Mouse (Mus musculus) embryonic facial prominence, embryonic 13.5 days (tissue): Measurements from ENCODE around the gene Cyp17a1. TPM values are rescaled to one million over a fixed set of nuclear protein-coding genes. Genes with fewer than 3 reads are reported as not detected.

Experiments
- ATAC-seq: fragments of 200-750 bp; cut with Nextera tagmentation; 2 replicates; pipeline ENCODE4 v1.8.0; 2017; ENCODE audit warnings: low read depth; ENCODE audit not compliant: insufficient number of reproducible peaks, insufficient read depth, low FRiP score, low TSS enrichment
- H3K27ac ChIP-seq: fragments of 300-500 bp; sonication (generic); 2 replicates; pipeline ENCODE4 v1.5.1; 2015; ENCODE audit warnings: moderate library complexity, mild to moderate bottlenecking, inconsistent platforms
- H3K27me3 ChIP-seq: fragments of 300-500 bp; sonication (generic); 2 replicates; pipeline ENCODE4 v1.6.1; 2015; ENCODE audit warnings: mild to moderate bottlenecking, inconsistent platforms
- H3K36me3 ChIP-seq: fragments of 300-500 bp; sonication (generic); 2 replicates; pipeline ENCODE4 v1.6.1; 2015; ENCODE audit warnings: mild to moderate bottlenecking, inconsistent platforms
- H3K4me1 ChIP-seq: fragments of 300-500 bp; sonication (generic); 2 replicates; pipeline ENCODE4 v1.6.1; 2015; ENCODE audit warnings: inconsistent platforms
- H3K4me2 ChIP-seq: fragments of 300-500 bp; sonication (generic); 2 replicates; pipeline ENCODE4 v1.6.1; 2015; ENCODE audit warnings: moderate library complexity, mild to moderate bottlenecking, inconsistent platforms
- H3K4me3 ChIP-seq: fragments of 300-500 bp; sonication (generic); 2 replicates; pipeline ENCODE4 v1.5.1; 2015; ENCODE audit warnings: mild to moderate bottlenecking, inconsistent platforms
- H3K9ac ChIP-seq: fragments of 300-500 bp; sonication (generic); 2 replicates; pipeline ENCODE4 v1.6.1; 2015; ENCODE audit warnings: mild to moderate bottlenecking, inconsistent platforms
- H3K9me3 ChIP-seq: fragments of 300-500 bp; sonication (generic); 2 replicates; pipeline ENCODE4 v1.6.1; 2016; ENCODE audit warnings: inconsistent platforms
- WGBS: fragments of 180-500 bp; shearing (Covaris S2); methylation state at CpG from one replicate; pipeline ENCODE4 v1.1.7; 2015; ENCODE audit warnings: mixed read lengths; 5-methylcytosine and 5-hydroxymethylcytosine counted together
- polyA plus RNA-seq: library from polyadenylated mRNA; unstranded; fragments of >200 nt; fragmentation: Nextera tagmentation; extraction: Ambion mirVana; gene quantifications from 2 replicates; pipeline ENCODE4 v1.2.1, GENCODE M21; 2015

The Cyp17a1 gene
- polyA plus RNA-seq, 1 experiment from 2014 or later, result not detected

DNA sequence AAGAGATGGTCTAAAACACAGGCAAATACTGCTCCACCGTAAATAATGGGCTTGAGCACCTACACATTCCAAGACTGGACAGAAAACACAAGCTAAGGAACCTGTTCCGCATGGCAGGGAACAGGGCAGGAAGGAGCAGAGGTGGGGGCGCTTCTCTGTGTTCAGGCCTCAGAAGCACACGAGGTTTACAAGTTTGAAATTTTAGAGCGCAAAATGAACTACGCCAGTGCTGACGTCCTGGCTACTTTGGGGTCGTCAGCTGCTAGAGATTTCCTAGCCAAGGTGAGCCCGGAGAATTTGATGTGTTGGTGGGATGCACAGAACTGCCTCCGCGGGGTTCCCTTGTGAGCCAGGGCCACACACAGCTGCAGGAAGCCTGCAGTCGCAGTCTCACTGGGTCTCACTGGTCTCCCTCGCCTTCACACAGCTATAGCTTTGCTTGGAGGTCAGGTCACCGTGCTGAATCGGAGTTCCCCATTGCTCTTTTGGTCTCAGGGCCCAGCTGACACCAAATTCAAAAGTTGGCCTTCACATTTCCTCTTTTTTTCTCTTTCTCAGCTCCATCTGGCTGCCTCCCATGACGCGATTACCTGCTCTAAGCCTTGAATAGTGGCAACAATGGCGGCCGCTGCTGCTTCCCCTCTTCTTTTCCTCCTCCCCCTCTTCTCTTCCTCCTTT is 25.0 kb upstream of the Cyp17a1 start:
- WGBS, result 46% methylated on average over 19 of the region's 19 CpGs
- H3K36me3 ChIP-seq, result peaks cover 21% of the 10 kb centered on the region
- H3K9me3 ChIP-seq, result no peaks in the 10 kb centered on the region
- H3K27ac ChIP-seq, result no peak overlapping the region
- H3K4me1 ChIP-seq, result 0 out of 2 replicates have a peak, but pooled peaks cover 3% of the 10 kb centered on the region
- no peaks in the 10 kb centered on the region for H3K27me3 ChIP-seq
- no peak overlapping the region for H3K4me3 ChIP-seq
- H3K4me2 ChIP-seq, result no peak overlapping the region
- no peak for ATAC-seq
- no peak overlapping the region for H3K9ac ChIP-seq

DNA sequence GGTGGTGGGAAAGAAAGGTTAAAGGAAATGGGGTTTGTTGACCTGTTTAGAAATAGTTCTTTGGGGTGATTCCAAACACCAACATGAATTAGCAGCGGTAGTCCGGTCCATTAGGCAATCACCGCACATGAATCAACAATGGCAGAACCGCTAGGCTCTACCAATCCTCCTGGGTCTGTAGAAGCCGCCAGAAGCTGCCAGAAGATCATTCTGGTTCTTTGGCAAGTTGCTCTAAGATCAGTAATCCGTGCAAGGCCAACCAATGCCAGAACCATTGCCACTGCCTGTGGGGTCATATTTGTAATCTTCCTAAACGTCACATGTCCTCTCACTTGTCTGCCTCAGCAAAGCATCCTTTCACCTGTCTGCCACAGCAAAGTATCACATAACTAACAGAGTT is 24.0 kb upstream of the Cyp17a1 start:
- no peak overlapping the region for H3K4me3 ChIP-seq
- H3K4me2 ChIP-seq, result no peak overlapping the region
- H3K36me3 ChIP-seq, result peaks cover 21% of the 10 kb centered on the region
- 95% methylated on average over 7 of the region's 7 CpGs for WGBS
- H3K27me3 ChIP-seq, result no peaks in the 10 kb centered on the region
- H3K9me3 ChIP-seq, result no peaks in the 10 kb centered on the region
- H3K4me1 ChIP-seq, result 0 out of 2 replicates have a peak, but pooled peaks cover 3% of the 10 kb centered on the region
- no peak overlapping the region for H3K9ac ChIP-seq
- ATAC-seq, result no peak
- H3K27ac ChIP-seq, result no peak overlapping the region

DNA sequence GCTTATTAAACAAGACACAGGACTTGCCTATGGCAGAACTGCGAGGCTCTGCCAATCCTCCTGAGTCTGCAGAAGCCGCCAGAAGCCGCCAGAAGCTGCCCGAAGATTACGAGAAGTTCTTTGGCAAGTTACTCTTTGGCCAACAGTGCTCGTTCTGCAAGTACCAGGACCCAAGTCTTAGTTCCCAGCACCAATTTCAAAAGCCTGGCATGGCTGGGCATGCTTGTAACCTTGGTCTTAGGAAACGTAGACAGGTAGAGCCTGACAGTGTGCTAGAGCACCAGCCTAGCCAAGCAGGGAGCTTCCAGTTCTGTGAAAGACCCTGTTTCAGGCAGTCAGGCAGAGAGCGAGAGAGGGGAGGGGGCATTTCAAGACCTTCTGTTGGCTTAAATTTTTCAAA is 23.5 kb upstream of the Cyp17a1 start:
- Histone ChIP-seq H3K9ac (no peak overlapping the region), H3K4me3 (no peak overlapping the region), H3K27ac (no peak overlapping the region), H3K4me2 (no peak overlapping the region), H3K27me3 (no peaks in the 10 kb centered on the region), H3K36me3 (peaks cover 21% of the 10 kb centered on the region), H3K4me1 (0 out of 2 replicates have a peak, but pooled peaks cover 3% of the 10 kb centered on the region), H3K9me3 (no peaks in the 10 kb centered on the region)
- ATAC-seq, result no peak
- 92% methylated on average over 8 of the region's 8 CpGs for WGBS

DNA sequence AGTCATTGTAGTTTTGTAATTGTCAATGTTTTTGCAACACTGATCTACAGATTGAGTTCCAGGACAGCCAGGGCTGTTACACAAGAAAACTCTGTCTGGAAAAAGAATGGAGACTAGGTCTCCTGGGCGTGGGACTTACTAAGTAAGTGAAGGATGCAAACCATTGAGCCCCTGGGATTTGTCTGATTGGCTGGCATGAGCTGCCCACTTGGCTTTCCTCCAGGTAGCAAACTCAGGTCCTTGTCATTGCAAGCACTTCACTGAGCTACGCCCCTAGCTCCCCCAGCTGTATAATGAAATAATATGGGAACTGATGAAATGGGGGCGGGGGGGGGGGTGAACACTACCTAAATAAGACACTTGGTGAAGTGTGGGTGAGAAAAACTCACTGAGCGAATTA is 20.2 kb upstream of the Cyp17a1 start:
- Histone ChIP-seq H3K4me3 (no peak overlapping the region), H3K4me2 (no peak overlapping the region), H3K4me1 (peaks cover 9% of the 10 kb centered on the region), H3K9me3 (no peaks in the 10 kb centered on the region), H3K27me3 (no peaks in the 10 kb centered on the region), H3K27ac (no peak overlapping the region), H3K9ac (no peak overlapping the region), H3K36me3 (peaks cover 13% of the 10 kb centered on the region)
- WGBS, result 83% methylated on average over 4 of the region's 4 CpGs
- no peak for ATAC-seq

DNA sequence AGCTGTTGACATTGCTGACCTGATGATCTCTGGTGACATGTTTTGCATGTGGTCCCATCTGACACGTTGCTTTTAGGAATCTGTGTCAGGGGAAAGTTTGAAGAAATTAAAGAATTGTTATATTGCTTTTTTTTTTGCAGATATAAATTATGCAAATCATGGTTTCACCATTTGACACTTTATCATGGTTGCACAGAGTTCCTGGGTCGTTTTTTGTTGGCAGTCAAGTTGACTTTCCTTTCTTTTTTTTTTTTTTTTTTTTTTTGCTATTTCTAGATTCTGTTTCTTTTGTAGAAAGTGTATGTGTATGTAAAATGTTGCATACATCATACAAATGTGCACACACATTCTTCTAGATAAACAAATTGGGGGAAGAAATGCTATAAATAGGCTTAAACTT is 18.1 kb upstream of the Cyp17a1 start:
- Histone ChIP-seq H3K4me3 (no peak overlapping the region), H3K9me3 (no peaks in the 10 kb centered on the region), H3K36me3 (peaks cover 8% of the 10 kb centered on the region), H3K27me3 (no peaks in the 10 kb centered on the region), H3K27ac (no peak overlapping the region), H3K9ac (no peak overlapping the region), H3K4me1 (peaks cover 7% of the 10 kb centered on the region), H3K4me2 (no peak overlapping the region)
- 77% methylated on average over 2 of the region's 2 CpGs for WGBS
- ATAC-seq, result no peak

DNA sequence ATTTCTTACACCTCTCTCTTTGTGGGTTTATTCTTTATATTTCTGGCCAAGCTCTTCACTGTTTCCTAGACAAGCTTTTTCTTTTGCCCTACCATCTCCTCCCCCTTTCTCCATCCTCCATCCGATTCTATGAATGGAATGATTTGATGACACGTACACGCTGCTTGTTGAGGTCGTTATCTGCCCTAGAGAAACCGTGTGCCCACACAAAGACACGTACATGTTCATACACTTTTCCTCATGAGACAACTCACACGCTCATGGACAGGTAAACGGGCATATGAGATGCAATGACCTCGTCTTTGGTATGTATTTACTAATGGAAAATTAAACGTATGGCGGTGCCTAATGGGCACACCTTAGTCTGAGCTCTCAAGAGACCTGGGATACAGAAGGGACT is 17.4 kb upstream of the Cyp17a1 start:
- H3K4me3 ChIP-seq, result peak overlapping the region; percentile 67
- peaks cover 4% of the 10 kb centered on the region; the same call in 1 of the 2 replicates for H3K36me3 ChIP-seq
- no peaks in the 10 kb centered on the region for H3K9me3 ChIP-seq
- H3K27ac ChIP-seq, result 0 out of 2 replicates have a peak overlapping the region, but pooled peaks have one; percentile 72
- 77% methylated on average over 11 of the region's 11 CpGs for WGBS
- H3K4me2 ChIP-seq, result peak overlapping the region; percentile 66
- H3K4me1 ChIP-seq, result peaks cover 7% of the 10 kb centered on the region
- H3K9ac ChIP-seq, result peak overlapping the region; percentile 88
- ATAC-seq, result no peak
- no peaks in the 10 kb centered on the region for H3K27me3 ChIP-seq

GRCm38 (mm10) chr19:46689460-46690372 is 16.7 kb upstream of the Cyp17a1 start, which contains the start of gene Borcs7:
Gene Borcs7, plus strand, starts transcription at chr19:46689906.
- H3K27ac ChIP-seq, result peak within 1 kb of the TSS; percentile 72; the same call in 1 of the 2 replicates

DNA sequence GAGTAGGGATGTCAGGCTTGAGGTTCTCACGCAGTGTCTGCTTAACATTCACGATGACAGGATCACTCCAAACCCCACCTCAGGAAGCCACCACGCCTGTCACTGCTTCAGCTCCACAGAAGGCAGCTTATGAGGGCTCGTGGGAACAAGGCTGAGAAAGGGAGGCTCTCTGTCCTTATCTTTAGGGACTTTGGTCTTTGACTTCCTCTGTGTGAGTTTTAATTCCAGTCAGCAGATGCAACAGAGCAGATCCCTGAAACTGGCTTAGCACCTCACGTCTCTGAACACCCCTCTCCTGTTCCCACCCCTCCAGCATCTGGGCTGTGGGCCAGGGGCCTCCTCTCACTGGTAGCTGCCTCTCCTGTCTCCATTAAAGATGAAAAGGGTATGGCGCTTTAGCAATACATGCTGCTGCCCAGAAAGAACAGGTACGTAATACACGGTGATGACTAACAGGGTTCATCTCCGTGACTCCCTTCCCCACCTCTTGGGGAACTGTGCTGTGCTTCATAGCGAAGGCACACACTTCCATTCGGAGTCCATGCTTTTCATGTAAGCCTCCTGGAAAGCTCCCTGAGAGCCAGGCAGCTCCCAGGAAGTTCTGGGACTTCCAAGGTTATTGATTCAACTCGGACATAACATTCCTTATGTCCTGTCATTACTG is 6.9 kb upstream of the Cyp17a1 start:
- Histone ChIP-seq H3K9me3 (no peaks in the 10 kb centered on the region), H3K36me3 (no peaks in the 10 kb centered on the region), H3K4me3 (no peak overlapping the region), H3K4me2 (no peak overlapping the region), H3K9ac (no peak overlapping the region), H3K27ac (no peak overlapping the region), H3K4me1 (no peaks in the 10 kb centered on the region), H3K27me3 (no peaks in the 10 kb centered on the region)
- WGBS, result 66% methylated on average over 12 of the region's 12 CpGs
- ATAC-seq, result no peak

More at GRCm38 (mm10) chr19:46689460-46690372, 16.7 kb upstream of the Cyp17a1 start, which contains the start of gene Borcs7:
- H3K4me3 ChIP-seq, result peak within 1 kb of the TSS; percentile 67
- H3K27me3 ChIP-seq, result no peaks in the 10 kb centered on the region
- H3K4me1 ChIP-seq, result peaks cover 7% of the 10 kb centered on the region
- peak; percentile 85 for ATAC-seq
- H3K9me3 ChIP-seq, result no peaks in the 10 kb centered on the region
- peak within 1 kb of the TSS; percentile 88 for H3K9ac ChIP-seq
- H3K36me3 ChIP-seq, result peaks cover 4% of the 10 kb centered on the region; the same call in 1 of the 2 replicates
- peak within 1 kb of the TSS; percentile 66 for H3K4me2 ChIP-seq
- WGBS, result 3% methylated on average over 44 of the region's 44 CpGs

DNA sequence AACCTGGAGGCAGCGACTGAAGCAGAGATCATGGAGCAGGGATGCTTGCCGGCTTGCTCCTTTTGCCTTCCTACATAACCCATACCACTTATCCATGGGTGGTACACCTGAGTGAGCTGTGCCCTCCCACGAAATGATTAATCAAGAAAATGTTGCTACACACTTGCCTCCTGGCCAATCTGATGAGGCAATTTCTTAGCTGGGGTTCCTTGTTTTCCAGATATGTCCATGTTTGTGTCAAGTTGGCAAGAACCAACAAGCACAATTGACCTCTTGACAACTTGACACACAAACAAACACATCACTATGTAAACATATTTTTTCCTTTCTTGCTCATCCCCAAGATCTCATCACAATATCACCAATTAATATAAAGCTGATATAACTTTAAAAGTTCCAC is 2.7 kb upstream of the Cyp17a1 start:
- Histone ChIP-seq H3K27me3 (peaks cover 4% of the 10 kb centered on the region; the same call in 1 of the 2 replicates), H3K4me1 (no peaks in the 10 kb centered on the region), H3K9me3 (no peaks in the 10 kb centered on the region), H3K4me3 (no peak overlapping the region), H3K36me3 (no peaks in the 10 kb centered on the region), H3K4me2 (no peak overlapping the region), H3K9ac (no peak overlapping the region), H3K27ac (no peak overlapping the region)
- ATAC-seq, result no peak
- WGBS, result 77% methylated on average over 3 of the region's 3 CpGs

GRCm38 (mm10) chr19:46670691-46671090 is 2.3 kb downstream of the Cyp17a1 start:
- peaks cover 4% of the 10 kb centered on the region; the same call in 1 of the 2 replicates for H3K27me3 ChIP-seq
- 18% methylated on average over 13 of the region's 13 CpGs for WGBS
- H3K9ac ChIP-seq, result no peak overlapping the region
- no peaks in the 10 kb centered on the region for H3K9me3 ChIP-seq
- no peak for ATAC-seq
- peaks cover 4% of the 10 kb centered on the region; the same call in 1 of the 2 replicates for H3K4me1 ChIP-seq
- no peak overlapping the region for H3K4me3 ChIP-seq
- no peak overlapping the region for H3K27ac ChIP-seq
- no peak overlapping the region for H3K4me2 ChIP-seq
- H3K36me3 ChIP-seq, result no peaks in the 10 kb centered on the region

- Histone ChIP-seq H3K9me3 (no peaks in the 10 kb centered on the region), H3K4me1 (peaks cover 11% of the 10 kb centered on the region), H3K27me3 (peaks cover 4% of the 10 kb centered on the region; the same call in 1 of the 2 replicates), H3K36me3 (no peaks in the 10 kb centered on the region), H3K9ac (no peak overlapping the region), H3K4me2 (no peak overlapping the region), H3K27ac (no peak overlapping the region), H3K4me3 (no peak overlapping the region)
- 81% methylated on average over 5 of the region's 5 CpGs for WGBS
- ATAC-seq, result no peak
These were observed 3.2 kb downstream of the Cyp17a1 start for GRCm38 (mm10) chr19:46669802-46670201.
